Mouse (Mus musculus): Measurements from ENCODE around the gene Gm49393. TPM values are rescaled to one million over a fixed set of nuclear protein-coding genes. Genes with fewer than 3 reads are reported as not detected.

The Gm49393 gene
- polyA plus RNA-seq, 1 experiment from 2014 or later = not detected

DNA sequence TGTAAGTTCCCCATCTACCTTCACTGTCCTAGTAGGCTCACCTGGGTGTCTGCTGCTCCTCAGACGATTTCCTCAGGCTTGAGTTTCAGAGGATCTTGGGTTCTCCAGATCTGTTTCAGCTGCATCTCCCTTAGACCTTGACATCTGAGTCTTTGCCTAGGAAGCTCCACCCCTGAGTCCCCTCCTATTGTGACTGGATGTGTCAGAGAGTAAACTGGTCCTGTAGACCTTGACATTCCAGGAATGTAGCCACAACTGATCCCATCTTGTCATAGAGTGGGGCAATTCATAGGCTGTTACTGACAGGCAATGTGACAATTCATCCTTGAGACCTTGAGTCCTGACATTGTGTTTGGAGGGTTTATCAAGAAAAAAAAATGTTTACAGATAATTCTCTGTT, 71.1 kb downstream of the Gm49393 start, which contains the start of gene 4930486L24Rik:
4930486L24Rik (minus strand) TSS at position 195 of the 400 bp plus-strand sequence.
- H3K27ac ChIP-seq = no peak within 1 kb of the TSS

DNA sequence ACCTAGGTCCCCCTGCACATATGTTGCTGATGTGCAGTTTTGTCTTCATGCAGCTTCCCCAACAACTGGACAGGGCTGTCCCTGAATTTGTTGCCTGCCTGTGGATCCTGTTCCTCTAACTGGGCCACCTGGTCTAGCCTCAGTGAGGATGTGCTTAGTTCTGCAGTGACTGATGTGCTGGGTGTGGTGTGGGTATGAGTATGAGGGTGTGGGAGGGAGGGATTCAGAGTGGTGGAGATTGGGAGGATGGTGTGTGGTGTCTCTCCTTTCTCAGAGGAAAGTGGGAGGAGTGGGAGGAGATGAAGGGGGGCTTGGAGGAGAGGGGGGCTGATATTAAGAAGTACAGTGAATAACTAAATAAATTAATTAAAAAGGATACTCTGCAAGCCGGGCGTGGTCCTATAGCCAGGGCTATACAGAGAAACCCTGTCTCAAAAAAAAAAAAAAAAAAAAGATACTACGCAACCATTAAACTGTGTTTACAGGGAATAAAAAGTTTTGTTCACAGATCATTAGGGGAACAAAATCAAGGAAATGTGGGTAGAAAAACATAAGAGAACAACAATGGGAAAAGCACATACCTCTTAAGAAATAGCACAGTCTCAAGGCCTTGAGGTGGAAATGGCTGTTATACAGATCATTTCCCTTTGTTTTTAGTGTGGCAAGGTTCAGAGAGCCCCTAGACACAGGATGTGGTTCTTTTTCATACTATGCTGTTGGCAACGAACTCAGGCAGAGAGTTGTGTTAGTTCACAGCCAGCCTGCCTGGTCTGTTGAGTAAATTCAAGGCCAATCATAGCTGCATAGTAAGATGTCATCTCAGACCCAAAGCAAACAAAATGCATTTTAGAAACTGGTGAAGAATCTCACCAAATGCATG, 86.9 kb downstream of the Gm49393 start:
- H3K27me3 ChIP-seq = no peaks in the 10 kb centered on the region
- no peak overlapping the region for H3K4me3 ChIP-seq (replicated peaks)
- no peak overlapping the region for H3K4me2 ChIP-seq
- H3K9ac ChIP-seq (replicated peaks) = no peak overlapping the region
- no peak for ATAC-seq (ENCODE audit: insufficient number of reproducible peaks, insufficient read depth, low FRiP score, low TSS enrichment, low read depth)
- no peaks in the 10 kb centered on the region for H3K9me3 ChIP-seq
- 82% methylated on average over 4 of the region's 4 CpGs for WGBS
- no peaks in the 10 kb centered on the region for H3K4me1 ChIP-seq (replicated peaks)
- H3K27ac ChIP-seq = no peak overlapping the region
- H3K36me3 ChIP-seq = no peaks in the 10 kb centered on the region

More for the DNA sequence above, 71.1 kb downstream of the Gm49393 start, which contains the start of gene 4930486L24Rik:
- Histone ChIP-seq H3K9me3 (no peaks in the 10 kb centered on the region), H3K9ac (replicated peaks) (no peak within 1 kb of the TSS), H3K4me3 (replicated peaks) (no peak within 1 kb of the TSS), H3K4me1 (replicated peaks) (no peaks in the 10 kb centered on the region), H3K4me2 (no peak within 1 kb of the TSS), H3K36me3 (no peaks in the 10 kb centered on the region), H3K27me3 (no peaks in the 10 kb centered on the region)
- no peak for ATAC-seq (ENCODE audit: insufficient number of reproducible peaks, insufficient read depth, low FRiP score, low TSS enrichment, low read depth)
- WGBS = 69% methylated on average over 1 of the region's 1 CpGs

DNA sequence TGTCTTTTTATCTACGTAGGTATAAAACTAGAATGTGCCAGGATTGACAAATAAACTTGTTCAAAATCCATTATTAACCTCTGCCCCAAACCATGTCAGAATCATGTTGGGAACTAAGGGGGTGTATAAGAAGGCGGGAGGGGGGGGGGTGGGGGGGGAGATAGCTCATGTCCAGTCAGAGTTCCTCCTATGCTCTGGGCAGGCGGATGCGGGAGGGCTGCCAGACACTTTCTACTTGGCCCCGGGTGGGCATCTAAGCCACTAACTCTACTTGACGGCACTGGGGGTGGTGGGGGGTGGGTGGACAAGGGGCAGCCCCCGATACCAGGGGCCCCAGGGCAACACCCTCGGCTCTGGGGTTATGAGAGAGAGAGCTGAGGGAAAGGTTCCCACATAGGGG, 92.2 kb downstream of the Gm49393 start:
- Histone ChIP-seq H3K4me1 (replicated peaks) (no peaks in the 10 kb centered on the region), H3K36me3 (no peaks in the 10 kb centered on the region), H3K4me3 (replicated peaks) (no peak overlapping the region), H3K27ac (no peak overlapping the region), H3K4me2 (no peak overlapping the region), H3K27me3 (no peaks in the 10 kb centered on the region), H3K9ac (replicated peaks) (no peak overlapping the region), H3K9me3 (no peaks in the 10 kb centered on the region)
- no peak for ATAC-seq (ENCODE audit: insufficient number of reproducible peaks, insufficient read depth, low FRiP score, low TSS enrichment, low read depth)
- WGBS = 80% methylated on average over 8 of the region's 8 CpGs

DNA sequence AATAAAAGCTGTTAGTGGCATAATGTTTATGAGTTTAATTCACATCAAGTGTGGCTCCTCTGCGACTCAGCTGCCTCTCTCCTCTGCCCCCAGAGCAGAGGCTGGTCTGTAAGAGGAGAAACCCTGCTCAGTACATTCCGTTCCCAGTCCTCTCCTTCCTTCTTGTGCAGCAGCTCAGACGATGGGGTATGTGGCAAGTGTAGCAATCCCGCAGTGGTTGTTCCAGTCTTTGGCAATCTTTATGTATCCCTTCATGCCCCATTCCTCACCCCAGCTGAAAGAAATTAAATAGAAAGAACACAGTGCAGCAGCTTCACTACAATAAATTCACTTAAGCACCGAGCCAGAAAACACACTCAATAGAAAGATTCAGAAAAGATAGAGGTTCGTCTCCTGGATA, 92.7 kb downstream of the Gm49393 start:
- H3K4me3 ChIP-seq (replicated peaks) = no peak overlapping the region
- H3K36me3 ChIP-seq = no peaks in the 10 kb centered on the region
- H3K4me2 ChIP-seq = no peak overlapping the region
- no peak overlapping the region for H3K9ac ChIP-seq (replicated peaks)
- no peak overlapping the region for H3K27ac ChIP-seq
- H3K27me3 ChIP-seq = no peaks in the 10 kb centered on the region
- no peaks in the 10 kb centered on the region for H3K9me3 ChIP-seq
- 74% methylated on average over 6 of the region's 6 CpGs for WGBS
- ATAC-seq (ENCODE audit: insufficient number of reproducible peaks, insufficient read depth, low FRiP score, low TSS enrichment, low read depth) = no peak
- H3K4me1 ChIP-seq (replicated peaks) = no peaks in the 10 kb centered on the region

DNA sequence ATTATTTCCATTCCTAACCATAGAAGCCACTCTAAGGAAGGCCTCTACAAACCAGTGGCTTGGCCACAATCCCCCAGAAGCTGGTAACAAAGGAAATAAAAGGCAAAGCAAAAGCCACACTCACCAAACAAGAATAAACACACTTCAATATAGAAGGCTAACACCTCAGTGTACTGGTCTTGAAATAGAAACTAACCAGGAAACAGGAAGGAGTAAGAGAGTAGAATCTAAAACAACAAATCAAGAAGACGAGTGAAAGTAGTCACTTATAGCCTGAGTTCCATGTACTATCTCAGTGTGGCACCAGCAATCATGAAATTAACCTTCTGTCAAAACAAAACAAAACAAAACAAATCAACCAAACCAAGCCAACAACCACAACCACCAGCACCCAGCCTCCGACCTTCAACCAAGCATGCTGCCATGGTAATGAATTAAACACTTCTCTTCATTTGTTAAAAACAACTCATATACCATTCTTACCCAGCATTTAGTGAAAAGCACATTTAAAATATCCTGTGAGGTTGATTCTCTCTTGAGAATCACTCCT, 96.0 kb downstream of the Gm49393 start:
- 83% methylated on average over 2 of the region's 2 CpGs for WGBS

DNA sequence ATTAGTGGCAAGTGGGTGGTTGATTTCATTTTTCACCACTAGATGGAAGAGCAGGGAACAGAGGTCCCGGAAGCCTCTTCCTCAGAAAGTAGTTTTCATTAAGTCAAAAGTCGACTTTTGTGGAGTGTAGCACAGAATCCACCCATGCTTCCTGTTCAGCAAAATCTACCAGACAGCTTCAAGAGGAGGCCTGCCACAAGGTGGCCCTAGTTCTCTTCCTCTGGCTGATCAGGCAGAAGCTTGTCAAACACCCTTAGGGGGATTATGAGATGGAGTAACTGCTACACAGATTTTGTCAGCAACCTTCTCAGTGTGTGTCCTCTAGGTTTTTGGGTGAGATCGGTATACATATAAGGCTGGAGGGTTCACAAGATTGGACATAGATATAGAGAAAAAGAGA, 109.3 kb downstream of the Gm49393 start:
- WGBS = 59% methylated on average over 3 of the region's 3 CpGs
- Histone ChIP-seq H3K4me3 (replicated peaks) (no peak overlapping the region), H3K27me3 (no peaks in the 10 kb centered on the region), H3K4me1 (replicated peaks) (no peaks in the 10 kb centered on the region), H3K4me2 (no peak overlapping the region), H3K9ac (replicated peaks) (no peak overlapping the region), H3K9me3 (no peaks in the 10 kb centered on the region), H3K27ac (no peak overlapping the region), H3K36me3 (no peaks in the 10 kb centered on the region)
- no peak for ATAC-seq (ENCODE audit: insufficient number of reproducible peaks, insufficient read depth, low FRiP score, low TSS enrichment, low read depth)

More for the DNA sequence above, 96.0 kb downstream of the Gm49393 start:
- H3K4me2 ChIP-seq = no peak overlapping the region
- H3K36me3 ChIP-seq = no peaks in the 10 kb centered on the region
- H3K4me1 ChIP-seq (replicated peaks) = no peaks in the 10 kb centered on the region
- H3K27me3 ChIP-seq = no peaks in the 10 kb centered on the region
- no peaks in the 10 kb centered on the region for H3K9me3 ChIP-seq
- H3K4me3 ChIP-seq (replicated peaks) = no peak overlapping the region
- no peak for ATAC-seq (ENCODE audit: insufficient number of reproducible peaks, insufficient read depth, low FRiP score, low TSS enrichment, low read depth)
- H3K9ac ChIP-seq (replicated peaks) = no peak overlapping the region
- no peak overlapping the region for H3K27ac ChIP-seq

DNA sequence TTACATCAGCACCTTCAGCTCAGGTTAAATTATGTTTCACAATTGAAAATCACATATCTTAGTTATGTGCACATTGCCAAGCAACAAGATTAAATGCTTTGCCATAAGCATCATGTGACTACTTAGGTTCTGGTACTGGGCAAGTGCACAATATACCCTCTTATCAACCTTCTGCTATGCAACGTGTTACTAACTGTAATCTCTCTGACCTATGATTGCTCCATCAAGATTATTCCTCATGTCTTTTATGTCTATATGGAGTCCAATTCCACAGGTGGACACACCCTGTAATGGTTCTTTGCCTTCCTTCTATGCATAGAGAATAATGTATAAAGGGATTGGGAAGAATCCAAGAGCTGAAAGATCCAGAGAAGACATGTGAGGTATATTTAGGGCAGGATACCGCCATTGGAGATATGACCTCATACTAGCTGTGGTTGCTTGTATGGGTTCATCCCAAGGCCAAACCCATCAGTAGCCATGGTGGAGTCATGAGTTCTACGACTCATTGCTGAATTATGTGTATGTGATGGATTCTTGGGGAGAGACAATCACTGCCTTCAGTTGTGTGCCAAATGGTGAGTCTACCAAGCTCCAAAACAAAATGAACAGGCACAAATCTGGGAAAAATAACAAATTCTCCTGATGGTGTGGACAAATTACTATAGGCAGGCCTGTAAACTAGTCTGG, 114.8 kb downstream of the Gm49393 start:
- no peak overlapping the region for H3K9ac ChIP-seq (replicated peaks)
- H3K4me1 ChIP-seq (replicated peaks) = no peaks in the 10 kb centered on the region
- no peak for ATAC-seq (ENCODE audit: insufficient number of reproducible peaks, insufficient read depth, low FRiP score, low TSS enrichment, low read depth)
- H3K4me3 ChIP-seq (replicated peaks) = no peak overlapping the region
- H3K27me3 ChIP-seq = 0 out of 2 replicates have a peak, but pooled peaks cover 4% of the 10 kb centered on the region
- 72% methylated on average over 3 of the region's 3 CpGs for WGBS
- H3K27ac ChIP-seq = no peak overlapping the region
- H3K4me2 ChIP-seq = no peak overlapping the region
- no peaks in the 10 kb centered on the region for H3K9me3 ChIP-seq
- H3K36me3 ChIP-seq = no peaks in the 10 kb centered on the region

DNA sequence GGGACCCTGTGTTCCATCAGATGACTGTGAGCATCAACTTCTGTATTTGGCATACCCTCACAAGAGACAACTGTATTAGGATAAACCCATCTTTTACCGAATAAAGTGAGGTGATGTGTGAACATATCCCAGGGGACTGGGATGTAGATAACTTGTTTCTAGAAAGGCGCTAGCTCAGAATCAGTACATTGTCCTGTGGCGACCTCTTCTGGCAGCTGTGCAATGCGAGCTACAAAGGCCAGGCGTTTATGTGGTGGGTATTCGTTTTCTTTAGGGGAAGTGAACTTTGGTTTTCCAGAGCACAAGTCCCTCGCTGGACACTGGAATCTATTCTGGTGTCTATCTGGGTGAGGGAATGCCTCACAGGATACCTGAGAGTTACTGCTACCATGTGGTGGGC, 115.9 kb downstream of the Gm49393 start:
- WGBS = 16% methylated on average over 7 of the region's 7 CpGs
- no peak for ATAC-seq (ENCODE audit: insufficient number of reproducible peaks, insufficient read depth, low FRiP score, low TSS enrichment, low read depth)
- H3K9me3 ChIP-seq = no peaks in the 10 kb centered on the region

DNA sequence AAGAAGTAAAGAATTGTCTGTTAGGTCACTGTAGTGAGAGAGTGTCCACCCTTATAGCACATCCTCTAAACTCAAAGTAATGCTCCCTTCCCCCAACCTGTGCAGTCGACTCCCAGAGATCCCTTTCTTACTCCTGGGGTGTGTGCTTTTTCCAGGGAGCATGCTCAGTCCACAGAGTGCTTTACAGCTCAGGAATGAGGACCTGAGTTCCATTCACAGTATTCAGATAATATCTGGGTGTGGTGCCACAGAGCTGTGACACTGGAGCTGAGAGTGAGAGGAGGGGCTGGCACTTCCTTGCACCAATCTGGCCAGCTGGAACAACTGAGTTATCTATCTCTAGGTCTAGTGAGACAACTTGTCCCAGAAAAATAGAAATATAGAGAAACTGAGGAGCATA, 121.7 kb downstream of the Gm49393 start:
- ATAC-seq (ENCODE audit: insufficient number of reproducible peaks, insufficient read depth, low FRiP score, low TSS enrichment, low read depth) = no peak
- no peak overlapping the region for H3K9ac ChIP-seq (replicated peaks)
- H3K27ac ChIP-seq = no peak overlapping the region
- no peak overlapping the region for H3K4me2 ChIP-seq
- no peak overlapping the region for H3K4me3 ChIP-seq (replicated peaks)
- 56% methylated on average over 1 of the region's 1 CpGs for WGBS
- no peaks in the 10 kb centered on the region for H3K9me3 ChIP-seq
- H3K4me1 ChIP-seq (replicated peaks) = no peaks in the 10 kb centered on the region
- no peaks in the 10 kb centered on the region for H3K27me3 ChIP-seq
- H3K36me3 ChIP-seq = no peaks in the 10 kb centered on the region

More for the DNA sequence above, 115.9 kb downstream of the Gm49393 start:
- Histone ChIP-seq H3K27ac (no peak overlapping the region), H3K4me1 (replicated peaks) (no peaks in the 10 kb centered on the region), H3K4me2 (no peak overlapping the region), H3K4me3 (replicated peaks) (no peak overlapping the region), H3K36me3 (no peaks in the 10 kb centered on the region), H3K9ac (replicated peaks) (no peak overlapping the region), H3K27me3 (0 out of 2 replicates have a peak, but pooled peaks cover 4% of the 10 kb centered on the region)

DNA sequence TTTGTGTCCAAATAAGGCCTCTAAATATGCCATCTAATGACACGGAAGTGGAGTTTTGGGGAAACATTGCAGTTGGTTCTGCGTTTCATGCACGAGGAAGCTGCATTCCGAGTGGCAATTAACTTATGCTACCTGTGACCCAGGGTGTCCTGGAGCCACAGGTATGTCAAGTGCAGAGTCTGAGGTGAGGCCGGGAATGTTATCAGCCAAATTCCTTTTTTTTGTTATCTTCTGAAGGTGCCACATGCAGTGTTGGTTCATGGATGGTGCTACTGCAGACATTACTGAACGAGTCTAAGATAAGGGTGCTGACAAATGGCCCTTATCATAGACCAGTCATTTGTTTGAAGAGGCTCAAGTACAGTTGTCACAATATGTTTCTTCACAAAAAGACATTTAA, 122.6 kb downstream of the Gm49393 start:
- no peak for ATAC-seq (ENCODE audit: insufficient number of reproducible peaks, insufficient read depth, low FRiP score, low TSS enrichment, low read depth)
- no peak overlapping the region for H3K27ac ChIP-seq
- H3K36me3 ChIP-seq = no peaks in the 10 kb centered on the region
- no peak overlapping the region for H3K9ac ChIP-seq (replicated peaks)
- no peak overlapping the region for H3K4me3 ChIP-seq (replicated peaks)
- H3K27me3 ChIP-seq = no peaks in the 10 kb centered on the region
- H3K4me2 ChIP-seq = no peak overlapping the region
- WGBS = 84% methylated on average over 6 of the region's 6 CpGs
- no peaks in the 10 kb centered on the region for H3K4me1 ChIP-seq (replicated peaks)
- H3K9me3 ChIP-seq = no peaks in the 10 kb centered on the region

DNA sequence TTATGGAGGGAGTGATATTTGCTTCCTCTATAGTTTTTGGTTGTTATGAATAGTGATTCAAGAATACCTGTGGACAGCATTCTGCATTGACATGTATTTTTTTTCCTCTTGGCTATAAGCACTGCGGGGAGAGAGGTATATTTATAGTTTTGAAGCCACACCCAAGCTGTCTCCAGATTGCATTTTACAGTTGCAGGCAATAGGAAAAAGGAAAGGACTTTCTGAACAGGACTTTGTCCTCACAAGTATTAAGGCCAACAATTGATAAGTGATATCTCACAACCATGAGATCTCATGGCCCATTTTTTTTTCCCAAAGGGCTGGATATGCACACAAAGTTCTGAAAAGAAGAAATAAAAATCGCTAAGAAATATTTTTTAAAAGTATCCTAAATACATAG, 125.7 kb downstream of the Gm49393 start:
- no peak overlapping the region for H3K9ac ChIP-seq (replicated peaks)
- H3K4me2 ChIP-seq = no peak overlapping the region
- H3K9me3 ChIP-seq = no peaks in the 10 kb centered on the region
- no peaks in the 10 kb centered on the region for H3K4me1 ChIP-seq (replicated peaks)
- no peak for ATAC-seq (ENCODE audit: insufficient number of reproducible peaks, insufficient read depth, low FRiP score, low TSS enrichment, low read depth)
- no peak overlapping the region for H3K27ac ChIP-seq
- H3K36me3 ChIP-seq = no peaks in the 10 kb centered on the region
- no peaks in the 10 kb centered on the region for H3K27me3 ChIP-seq
- H3K4me3 ChIP-seq (replicated peaks) = no peak overlapping the region
- WGBS = 75% methylated on average over 2 of the region's 2 CpGs

Measured in limb, embryonic 12.5 days (tissue).